Mouse (Mus musculus): Measurements from ENCODE around the gene Klhl30.

DNA sequence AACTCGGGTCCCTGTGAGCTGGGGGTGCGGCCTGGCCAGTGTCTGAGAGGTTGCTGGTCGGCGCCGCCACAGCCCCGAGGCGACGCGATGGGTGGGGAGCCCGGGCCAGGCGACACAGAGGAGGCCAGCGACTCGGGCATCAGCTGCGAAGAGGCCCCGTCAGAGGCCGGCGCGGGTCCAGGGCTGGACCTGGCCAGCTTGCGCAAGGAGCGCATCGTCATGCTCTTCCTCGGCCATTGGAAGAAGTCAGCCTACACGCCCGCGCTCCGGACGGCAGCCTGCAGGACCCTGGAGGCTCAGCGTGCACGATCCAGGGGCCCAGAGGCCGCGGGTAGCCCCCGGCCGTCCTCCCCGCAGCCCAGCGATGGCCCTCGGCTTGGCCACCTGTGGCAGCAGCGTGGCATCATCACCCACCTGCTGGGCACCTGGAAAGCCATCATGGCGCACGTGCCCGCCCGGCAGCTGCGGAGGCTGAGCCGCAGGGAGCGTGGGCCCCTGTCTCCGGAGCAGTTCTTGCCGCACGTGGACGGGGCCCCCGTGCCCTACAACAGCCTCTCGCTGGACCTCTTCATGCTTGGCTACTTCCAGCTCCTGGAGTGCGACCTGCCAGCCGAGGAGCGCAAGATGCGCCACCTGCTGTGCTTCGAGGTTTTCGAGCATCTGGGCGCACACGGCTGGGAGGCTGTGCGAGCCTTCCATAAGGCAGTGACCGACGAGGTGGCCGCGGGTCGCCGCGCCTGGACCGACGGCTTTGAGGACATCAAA lies 5.7 kb upstream of the Klhl30 start:
- TF ChIP-seq POLR2A (IDR thresholded peaks at IDR 0.05; ENCODE audit: borderline replicate concordance, low read depth, low read length) (no peak), CTCF (IDR thresholded peaks at IDR 0.05; ENCODE audit: low read depth, low read length) (no peak)

Data from bone marrow macrophage, adult 2 months (primary cell).